Mouse (Mus musculus): ENCODE data around the gene Tll1. TPM values are rescaled to one million over a fixed set of nuclear protein-coding genes. Genes with fewer than 3 reads are reported as not detected.
A peak's percentile ranks its signal among the peaks of the same experiment; 100 is the strongest.

Tll1 gene
- total and polyA plus RNA-seq, 2 experiments from 2014 or later: 0.80 to 0.85 TPM

- H3K4me2 ChIP-seq (ENCODE audit: low read depth, low read length): no peak overlapping the region
- no peak overlapping the region for H3K9ac ChIP-seq (replicated peaks; ENCODE audit: low read depth, low read length)
- DNase-seq (ENCODE audit: low spot score): no peak
- 0 out of 2 replicates have a peak, but pooled peaks cover 4% of the 10 kb centered on the region for H3K9me3 ChIP-seq (replicated peaks; ENCODE audit: control insufficient read depth, low read length)
- H3K36me3 ChIP-seq (replicated peaks; ENCODE audit: control insufficient read depth, insufficient read depth, low read length): no peaks in the 10 kb centered on the region
- no peaks in the 10 kb centered on the region for H3K27me3 ChIP-seq (ENCODE audit: control insufficient read depth, insufficient read depth, low read length)
- no peak overlapping the region for H3K27ac ChIP-seq (ENCODE audit: low read depth)
- ATAC-seq (ENCODE audit: insufficient read depth, low read depth): no peak
- H3K4me1 ChIP-seq (ENCODE audit: control insufficient read depth, insufficient read depth): no peaks in the 10 kb centered on the region
- 53% methylated on average over 1 of the region's 1 CpGs for WGBS
- H3K4me3 ChIP-seq (ENCODE audit: low read depth, low read length): no peak overlapping the region
- TF ChIP-seq EP300 (IDR thresholded peaks at IDR 0.05; ENCODE audit: low read depth) (no peak), CTCF (IDR thresholded peaks at IDR 0.05; ENCODE audit: low read depth) (no peak)
Observed at GRCm38 (mm10) chr8:64214906-64215305, 8.8 kb upstream of the Tll1 start.

- Histone ChIP-seq H3K27ac (ENCODE audit: low read depth) (no peak overlapping the region), H3K4me3 (ENCODE audit: low read depth, low read length) (peak overlapping the region; percentile 65), H3K4me1 (ENCODE audit: control insufficient read depth, insufficient read depth) (no peaks in the 10 kb centered on the region; the same call in 1 of the 2 replicates), H3K27me3 (ENCODE audit: control insufficient read depth, insufficient read depth, low read length) (no peaks in the 10 kb centered on the region; the same call in 1 of the 2 replicates), H3K9ac (replicated peaks; ENCODE audit: low read depth, low read length) (peak overlapping the region; percentile 23; the same call in 1 of the 2 replicates), H3K36me3 (replicated peaks; ENCODE audit: control insufficient read depth, insufficient read depth, low read length) (no peaks in the 10 kb centered on the region), H3K9me3 (replicated peaks; ENCODE audit: control insufficient read depth, low read length) (no peaks in the 10 kb centered on the region), H3K4me2 (ENCODE audit: low read depth, low read length) (peak overlapping the region; percentile 97)
- TF ChIP-seq CTCF (IDR thresholded peaks at IDR 0.05; ENCODE audit: low read depth) (no peak), EP300 (IDR thresholded peaks at IDR 0.05; ENCODE audit: low read depth) (no peak)
- DNase-seq (ENCODE audit: low spot score) (peak; percentile 28), ATAC-seq (ENCODE audit: insufficient read depth, low read depth) (peak; percentile 54; the same call in 1 of the 2 replicates)
- WGBS: under 1% methylated on average over 12 of the region's 12 CpGs
Observed at GRCm38 (mm10) chr8:64206411-64206861, 365 bp upstream of the Tll1 start.

DNA sequence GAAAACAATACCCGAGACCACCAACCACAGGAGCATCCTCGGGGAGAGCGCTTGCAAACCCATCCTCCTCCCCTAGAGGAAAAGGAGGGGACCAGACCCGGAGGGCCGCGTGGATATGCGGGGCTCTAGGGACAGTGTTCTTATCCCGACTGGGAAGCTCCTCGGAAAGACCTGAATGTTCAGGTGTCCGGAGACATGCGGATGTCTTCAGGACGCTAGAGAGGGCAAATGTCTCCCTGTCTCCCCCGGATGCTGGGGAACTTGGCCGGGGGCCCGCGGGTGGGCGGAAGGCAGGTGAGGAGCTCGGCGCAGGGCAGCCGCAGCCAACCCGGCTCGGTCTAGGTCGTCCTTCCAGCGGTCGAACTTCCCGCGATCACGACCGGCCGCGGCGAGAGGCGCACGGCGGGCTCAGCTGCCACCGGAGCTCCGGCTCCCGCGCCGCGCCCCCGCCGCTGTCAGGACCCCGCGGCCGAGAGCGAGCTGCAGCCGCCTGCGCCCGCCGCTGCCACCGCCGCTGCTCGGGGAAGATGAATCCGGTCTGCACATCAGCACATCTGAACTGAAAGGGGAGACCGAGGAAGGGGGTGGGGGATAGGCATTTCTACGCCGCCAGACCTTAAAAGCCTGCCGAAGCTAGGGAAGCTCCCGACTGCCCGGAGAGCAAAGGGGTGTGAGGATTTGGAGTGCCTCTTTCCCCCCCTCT, 599 bp downstream of the Tll1 start:
- peak; percentile 37; the same call in 1 of the 2 replicates for ATAC-seq (ENCODE audit: insufficient read depth, low read depth)
- under 1% methylated on average over 50 of the region's 61 CpGs for WGBS
- Histone ChIP-seq H3K36me3 (replicated peaks; ENCODE audit: control insufficient read depth, insufficient read depth, low read length) (no peaks in the 10 kb centered on the region), H3K27ac (ENCODE audit: low read depth) (no peak overlapping the region), H3K9ac (replicated peaks; ENCODE audit: low read depth, low read length) (peak overlapping the region; percentile 23), H3K9me3 (replicated peaks; ENCODE audit: control insufficient read depth, low read length) (no peaks in the 10 kb centered on the region), H3K4me2 (ENCODE audit: low read depth, low read length) (peak overlapping the region; percentile 97), H3K4me3 (ENCODE audit: low read depth, low read length) (peak overlapping the region; percentile 65), H3K4me1 (ENCODE audit: control insufficient read depth, insufficient read depth) (no peaks in the 10 kb centered on the region; the same call in 1 of the 2 replicates), H3K27me3 (ENCODE audit: control insufficient read depth, insufficient read depth, low read length) (no peaks in the 10 kb centered on the region; the same call in 1 of the 2 replicates)
- DNase-seq (ENCODE audit: low spot score): no peak
- TF ChIP-seq CTCF (IDR thresholded peaks at IDR 0.05; ENCODE audit: low read depth): no peak
- TF ChIP-seq EP300 (IDR thresholded peaks at IDR 0.05; ENCODE audit: low read depth): no peak

DNA sequence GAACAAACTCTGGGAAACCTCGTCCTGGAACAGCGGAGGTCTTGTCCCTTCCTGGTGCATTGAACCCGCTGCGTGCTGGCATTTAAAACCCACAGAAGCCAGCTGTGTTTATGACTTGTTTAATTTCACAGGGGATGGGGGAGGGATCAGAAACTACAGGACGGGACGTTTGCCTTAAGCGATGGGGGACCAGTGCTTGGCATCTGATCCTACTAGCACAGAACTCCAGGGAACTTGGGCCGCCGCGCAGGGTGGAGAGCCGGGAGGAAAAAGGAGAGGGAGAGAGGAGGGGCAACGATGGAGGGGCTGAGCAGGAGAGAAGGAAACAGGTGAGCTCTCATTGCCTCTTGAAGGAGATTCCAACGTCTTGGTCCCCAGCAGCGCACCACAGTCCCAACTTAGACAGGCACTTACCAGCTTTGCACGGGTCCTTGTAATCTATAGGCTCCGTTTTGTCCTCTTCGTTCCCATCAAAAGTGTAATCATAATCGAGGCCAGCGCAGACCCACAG, 1.2 kb downstream of the Tll1 start:
- peak; percentile 17 for DNase-seq (ENCODE audit: low spot score)
- no peak for TF ChIP-seq EP300 (IDR thresholded peaks at IDR 0.05; ENCODE audit: low read depth)
- no peak for TF ChIP-seq CTCF (IDR thresholded peaks at IDR 0.05; ENCODE audit: low read depth)
- Histone ChIP-seq H3K36me3 (replicated peaks; ENCODE audit: control insufficient read depth, insufficient read depth, low read length) (no peaks in the 10 kb centered on the region), H3K27ac (ENCODE audit: low read depth) (no peak overlapping the region), H3K9me3 (replicated peaks; ENCODE audit: control insufficient read depth, low read length) (no peaks in the 10 kb centered on the region), H3K4me3 (ENCODE audit: low read depth, low read length) (peak overlapping the region; percentile 65), H3K4me2 (ENCODE audit: low read depth, low read length) (peak overlapping the region; percentile 97), H3K9ac (replicated peaks; ENCODE audit: low read depth, low read length) (no peak overlapping the region), H3K4me1 (ENCODE audit: control insufficient read depth, insufficient read depth) (no peaks in the 10 kb centered on the region; the same call in 1 of the 2 replicates), H3K27me3 (ENCODE audit: control insufficient read depth, insufficient read depth, low read length) (no peaks in the 10 kb centered on the region; the same call in 1 of the 2 replicates)
- under 1% methylated on average over 19 of the region's 19 CpGs for WGBS
- ATAC-seq (ENCODE audit: insufficient read depth, low read depth): 0 out of 2 replicates have a peak, but pooled peaks have one; percentile 8

- ATAC-seq (ENCODE audit: insufficient read depth, low read depth) (peak; percentile 88), DNase-seq (ENCODE audit: low spot score) (peak; percentile 42)
- TF ChIP-seq CTCF (IDR thresholded peaks at IDR 0.05; ENCODE audit: low read depth) (peak; percentile 49), EP300 (IDR thresholded peaks at IDR 0.05; ENCODE audit: low read depth) (no peak)
- Histone ChIP-seq H3K4me3 (ENCODE audit: low read depth, low read length) (peak overlapping the region; percentile 65), H3K27ac (ENCODE audit: low read depth) (no peak overlapping the region), H3K4me1 (ENCODE audit: control insufficient read depth, insufficient read depth) (no peaks in the 10 kb centered on the region; the same call in 1 of the 2 replicates), H3K27me3 (ENCODE audit: control insufficient read depth, insufficient read depth, low read length) (no peaks in the 10 kb centered on the region; the same call in 1 of the 2 replicates), H3K36me3 (replicated peaks; ENCODE audit: control insufficient read depth, insufficient read depth, low read length) (no peaks in the 10 kb centered on the region), H3K9ac (replicated peaks; ENCODE audit: low read depth, low read length) (no peak overlapping the region), H3K9me3 (replicated peaks; ENCODE audit: control insufficient read depth, low read length) (no peaks in the 10 kb centered on the region), H3K4me2 (ENCODE audit: low read depth, low read length) (peak overlapping the region; percentile 97)
- WGBS: 1% methylated on average over 19 of the region's 19 CpGs
Observed at GRCm38 (mm10) chr8:64204167-64204566, 1.9 kb downstream of the Tll1 start.
